Mouse (Mus musculus) neural tube, embryonic 11.5 days (tissue): ENCODE measurements around the gene Foxa2. TPM values are rescaled to one million over a fixed set of nuclear protein-coding genes. Genes with fewer than 3 reads are reported as not detected.

Source experiments
- ATAC-seq: fragments of 200-750 bp; cut with Nextera tagmentation; 2 replicates; pipeline ENCODE4 v1.8.0; 2017; ENCODE audit warnings: moderate number of reproducible peaks, mild to moderate bottlenecking, moderate TSS enrichment, moderate library complexity; ENCODE audit not compliant: insufficient read depth, low FRiP score, low TSS enrichment
- DNase-seq: peaks from one replicate; pipeline ENCODE4 v3.0.0-alpha.2; 2015; ENCODE audit warnings: low spot score
- H3K27ac ChIP-seq: fragments of 300-500 bp; sonication (generic); 2 replicates; pipeline ENCODE4 v1.5.1; 2014; ENCODE audit warnings: low read depth, mild to moderate bottlenecking, low read length
- H3K27me3 ChIP-seq: fragments of 300-500 bp; sonication (generic); 2 replicates; pipeline ENCODE4 v1.6.1; 2014; ENCODE audit warnings: mild to moderate bottlenecking, low read length, mixed read lengths; ENCODE audit not compliant: control insufficient read depth, insufficient read depth
- H3K36me3 ChIP-seq: fragments of 300-500 bp; sonication (generic); 2 replicates; pipeline ENCODE4 v1.6.1; 2014; ENCODE audit warnings: mild to moderate bottlenecking, low read length, moderate library complexity, mixed read lengths; ENCODE audit not compliant: control insufficient read depth, insufficient read depth
- H3K4me1 ChIP-seq: fragments of 300-500 bp; sonication (generic); 2 replicates; pipeline ENCODE4 v1.6.1; 2014; ENCODE audit warnings: low read length, mixed read lengths; ENCODE audit not compliant: control insufficient read depth, insufficient read depth
- H3K4me2 ChIP-seq: fragments of 300-500 bp; sonication (generic); 2 replicates; pipeline ENCODE4 v1.6.1; 2014; ENCODE audit warnings: low read depth, mild to moderate bottlenecking, moderate library complexity
- H3K4me3 ChIP-seq: fragments of 300-500 bp; sonication (generic); 2 replicates; pipeline ENCODE4 v1.5.1; 2014; ENCODE audit warnings: low read depth, low read length
- H3K9ac ChIP-seq: fragments of 300-500 bp; sonication (generic); 2 replicates; pipeline ENCODE4 v1.6.1; 2014; ENCODE audit warnings: mild to moderate bottlenecking, low read length
- H3K9me3 ChIP-seq: fragments of 300-500 bp; sonication (generic); 2 replicates; pipeline ENCODE4 v1.6.1; 2016; ENCODE audit warnings: low read length; ENCODE audit not compliant: control insufficient read depth
- WGBS: fragments of 180-500 bp; shearing (Covaris S2); extraction: QIAGEN DNeasy Blood & Tissue Kit; methylation state at CpG from one replicate; pipeline ENCODE4 v1.1.7; 2014; 5-methylcytosine and 5-hydroxymethylcytosine counted together
- polyA plus RNA-seq: library from polyadenylated mRNA; unstranded; fragments of >200 nt; fragmentation: Nextera tagmentation; extraction: Ambion mirVana; gene quantifications from 2 replicates; pipeline ENCODE4 v1.2.1, GENCODE M21; 2014

The Foxa2 gene
- polyA plus RNA-seq, 1 experiment from 2014 or later: 4.0 TPM

DNA sequence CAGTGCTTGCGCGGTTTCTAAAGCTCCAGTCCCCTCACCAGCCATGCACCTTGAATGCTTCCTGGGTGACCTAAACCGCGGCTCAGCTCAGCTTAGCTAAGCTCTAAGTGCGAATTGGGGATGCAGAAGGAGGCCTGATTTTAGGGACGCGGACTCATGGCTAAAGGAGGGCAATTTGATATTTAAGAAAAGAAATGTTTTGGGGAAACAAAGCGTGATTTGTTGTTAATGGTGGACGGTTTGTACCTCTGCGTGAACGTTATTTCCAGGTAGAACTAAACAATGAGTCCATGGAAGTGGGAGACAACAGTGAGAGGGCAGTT is 16.2 kb downstream of the Foxa2 start:
- no peaks in the 10 kb centered on the region for H3K36me3 ChIP-seq
- WGBS: 1% methylated on average over 11 of the region's 11 CpGs
- H3K9me3 ChIP-seq: no peaks in the 10 kb centered on the region
- H3K4me1 ChIP-seq: no peaks in the 10 kb centered on the region
- no peak overlapping the region for H3K4me3 ChIP-seq
- no peak overlapping the region for H3K27ac ChIP-seq
- H3K9ac ChIP-seq: no peak overlapping the region
- H3K27me3 ChIP-seq: peaks cover 95% of the 10 kb centered on the region
- no peak for DNase-seq
- ATAC-seq: no peak
- no peak overlapping the region for H3K4me2 ChIP-seq

DNA sequence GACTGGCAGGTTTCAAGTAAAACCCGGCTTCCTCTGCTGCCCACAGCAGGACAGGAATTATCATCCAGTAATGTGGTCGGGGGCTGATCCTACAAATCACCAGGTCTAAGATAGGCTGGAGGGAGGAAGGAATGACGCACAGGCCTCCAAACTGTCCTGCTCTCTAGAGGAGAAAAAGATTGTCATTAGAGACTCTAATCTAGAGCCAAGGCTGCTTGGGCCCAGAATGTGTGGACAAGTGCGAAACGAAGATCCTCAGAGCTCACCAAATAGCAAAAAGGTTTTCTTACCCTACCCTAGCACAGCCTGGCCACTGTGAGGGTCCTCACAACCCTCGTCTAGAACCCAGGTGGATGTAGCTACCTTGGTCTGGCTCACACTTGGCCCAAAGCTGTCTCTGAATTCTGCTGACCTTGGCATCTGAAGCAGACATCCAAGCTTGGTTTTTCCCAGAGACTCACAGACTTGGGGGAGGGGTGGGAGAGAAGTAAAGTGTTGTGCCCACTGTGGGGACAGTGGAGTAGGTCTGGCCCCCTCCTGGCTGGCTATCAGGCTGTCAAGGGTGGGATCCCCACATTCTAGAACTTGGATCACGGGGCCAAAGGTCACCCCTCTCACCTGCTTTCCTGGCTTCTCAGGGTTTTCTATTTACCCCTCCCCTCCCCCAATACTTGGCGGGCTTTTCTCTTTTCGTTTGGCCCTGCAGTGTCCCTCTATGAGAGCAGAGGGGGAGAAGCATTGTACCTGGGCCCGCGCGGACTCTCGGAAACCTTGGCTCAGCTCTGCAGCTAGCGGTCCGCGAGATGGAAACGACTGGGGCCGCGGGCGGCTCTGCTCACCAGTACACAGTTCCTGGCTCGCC is 16.8 kb downstream of the Foxa2 start:
- DNase-seq (no peak), ATAC-seq (peak; percentile 10; the same call in 1 of the 2 replicates)
- no peak overlapping the region for H3K4me2 ChIP-seq
- H3K4me3 ChIP-seq: no peak overlapping the region
- no peaks in the 10 kb centered on the region for H3K36me3 ChIP-seq
- H3K27me3 ChIP-seq: peaks cover 95% of the 10 kb centered on the region
- H3K27ac ChIP-seq: no peak overlapping the region
- H3K4me1 ChIP-seq: no peaks in the 10 kb centered on the region
- H3K9me3 ChIP-seq: no peaks in the 10 kb centered on the region
- no peak overlapping the region for H3K9ac ChIP-seq
- WGBS: under 1% methylated on average over 21 of the region's 21 CpGs

- Histone ChIP-seq H3K4me2 (no peak overlapping the region), H3K9me3 (no peaks in the 10 kb centered on the region), H3K9ac (no peak overlapping the region), H3K27ac (no peak overlapping the region), H3K4me1 (no peaks in the 10 kb centered on the region), H3K36me3 (no peaks in the 10 kb centered on the region), H3K4me3 (no peak overlapping the region), H3K27me3 (peaks cover 95% of the 10 kb centered on the region)
- 8% methylated on average over 9 of the region's 9 CpGs for WGBS
- DNase-seq (no peak), ATAC-seq (peak; percentile 72)
Observed at GRCm38 (mm10) chr2:148029050-148029608, 17.6 kb downstream of the Foxa2 start.

- H3K36me3 ChIP-seq: no peaks in the 10 kb centered on the region
- peaks cover 95% of the 10 kb centered on the region for H3K27me3 ChIP-seq
- no peak overlapping the region for H3K27ac ChIP-seq
- 80% methylated on average over 1 of the region's 1 CpGs for WGBS
- H3K4me2 ChIP-seq: no peak overlapping the region
- DNase-seq: no peak
- H3K4me3 ChIP-seq: no peak overlapping the region
- ATAC-seq: no peak
- no peak overlapping the region for H3K9ac ChIP-seq
- H3K4me1 ChIP-seq: no peaks in the 10 kb centered on the region
- no peaks in the 10 kb centered on the region for H3K9me3 ChIP-seq
Observed at GRCm38 (mm10) chr2:148026366-148026765, 20.4 kb downstream of the Foxa2 start.

- no peaks in the 10 kb centered on the region for H3K36me3 ChIP-seq
- no peaks in the 10 kb centered on the region for H3K4me1 ChIP-seq
- H3K9ac ChIP-seq: no peak overlapping the region
- no peaks in the 10 kb centered on the region for H3K9me3 ChIP-seq
- 10% methylated on average over 2 of the region's 2 CpGs for WGBS
- DNase-seq (no peak), ATAC-seq (no peak)
- H3K27ac ChIP-seq: no peak overlapping the region
- no peak overlapping the region for H3K4me3 ChIP-seq
- H3K27me3 ChIP-seq: peaks cover 92% of the 10 kb centered on the region
- H3K4me2 ChIP-seq: no peak overlapping the region
Observed at GRCm38 (mm10) chr2:148025481-148025880, 21.3 kb downstream of the Foxa2 start.

DNA sequence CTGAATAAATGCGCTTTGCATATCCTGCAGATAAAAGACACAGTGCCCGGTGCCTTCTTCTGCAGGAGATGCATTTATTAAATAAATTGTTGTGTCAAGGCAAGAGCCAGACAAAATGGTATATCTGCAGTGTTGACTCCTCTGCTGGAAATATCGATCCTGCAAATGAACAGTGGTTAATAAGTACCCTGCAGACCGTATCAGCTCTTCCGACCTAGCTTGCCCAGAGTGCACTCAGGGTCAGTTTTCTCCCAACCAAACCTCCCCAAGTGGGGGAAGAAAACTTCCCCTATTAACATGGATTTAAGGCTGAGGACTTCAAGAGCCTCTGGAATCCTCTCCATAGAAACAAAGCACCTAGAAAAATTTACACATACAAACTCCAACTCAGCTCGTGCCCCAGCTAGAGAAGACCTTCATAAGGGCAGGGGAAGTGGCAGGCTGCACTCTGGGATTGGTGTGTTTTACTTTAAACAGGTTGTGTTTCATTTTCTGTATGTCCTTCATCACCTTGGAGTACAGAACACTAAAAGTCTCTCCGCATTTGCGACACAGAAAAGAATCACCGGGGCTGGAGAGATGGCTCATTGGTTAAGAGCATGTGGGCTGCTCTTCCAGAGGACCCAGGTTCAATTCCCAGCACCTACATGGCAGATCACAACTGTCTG is 22.4 kb downstream of the Foxa2 start:
- Histone ChIP-seq H3K4me1 (no peaks in the 10 kb centered on the region), H3K36me3 (no peaks in the 10 kb centered on the region), H3K4me2 (no peak overlapping the region), H3K4me3 (no peak overlapping the region), H3K27ac (no peak overlapping the region), H3K9me3 (no peaks in the 10 kb centered on the region), H3K9ac (no peak overlapping the region), H3K27me3 (peaks cover 87% of the 10 kb centered on the region)
- DNase-seq: peak; percentile 9
- no peak for ATAC-seq
- WGBS: 64% methylated on average over 9 of the region's 9 CpGs

GRCm38 (mm10) chr2:148023340-148023806 is 23.4 kb downstream of the Foxa2 start:
- Histone ChIP-seq H3K36me3 (no peaks in the 10 kb centered on the region), H3K4me3 (no peak overlapping the region), H3K27ac (no peak overlapping the region), H3K27me3 (peaks cover 80% of the 10 kb centered on the region), H3K9me3 (no peaks in the 10 kb centered on the region), H3K4me2 (no peak overlapping the region), H3K4me1 (no peaks in the 10 kb centered on the region), H3K9ac (no peak overlapping the region)
- 4% methylated on average over 12 of the region's 12 CpGs for WGBS
- ATAC-seq (no peak), DNase-seq (no peak)

DNA sequence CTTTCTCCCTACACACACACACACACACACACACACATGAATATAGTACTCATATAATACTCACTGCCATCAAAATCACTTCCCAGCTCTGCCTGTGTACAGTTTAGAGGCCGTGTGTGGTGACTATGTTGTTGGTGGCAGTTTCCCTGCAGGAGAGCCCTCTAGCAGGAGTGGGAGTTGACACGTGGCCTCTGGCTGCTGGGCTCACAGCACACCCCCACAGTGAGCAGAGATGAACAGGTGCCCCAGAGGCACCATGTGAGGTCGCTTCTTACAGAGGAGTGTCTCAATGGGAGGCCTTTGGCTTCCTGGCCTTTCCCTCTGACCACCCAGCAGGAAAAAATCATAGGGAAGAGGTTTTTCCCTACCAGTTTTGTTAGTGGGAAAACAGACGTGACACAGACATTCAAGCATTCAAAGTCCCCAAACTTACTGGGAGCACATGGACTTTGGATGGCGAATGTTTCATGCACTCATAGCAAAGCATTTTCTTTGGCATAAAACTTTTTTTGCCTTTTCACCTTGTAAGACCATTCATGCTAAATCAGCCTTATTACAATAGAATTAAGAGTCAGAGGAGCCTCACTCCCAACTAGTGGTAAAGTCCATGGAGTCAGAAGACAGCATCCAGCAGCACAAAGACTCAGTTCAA is 24.7 kb downstream of the Foxa2 start:
- no peak overlapping the region for H3K9ac ChIP-seq
- DNase-seq (no peak), ATAC-seq (no peak)
- no peak overlapping the region for H3K27ac ChIP-seq
- H3K4me3 ChIP-seq: no peak overlapping the region
- no peak overlapping the region for H3K4me2 ChIP-seq
- H3K4me1 ChIP-seq: no peaks in the 10 kb centered on the region
- no peaks in the 10 kb centered on the region for H3K36me3 ChIP-seq
- H3K9me3 ChIP-seq: no peaks in the 10 kb centered on the region
- peaks cover 67% of the 10 kb centered on the region for H3K27me3 ChIP-seq
- 10% methylated on average over 5 of the region's 5 CpGs for WGBS
